Mouse (Mus musculus): ENCODE results near the gene Rnf19b.

GRCm38 (mm10) chr4:129082379-129083115, 24.5 kb downstream of the Rnf19b start:
- TF ChIP-seq CTCF (conservative IDR thresholded peaks at IDR 0.05 in 1 of 2, IDR thresholded peaks at IDR 0.05 in 1 of 2; ENCODE audit: low read depth in 2 of 2, low read length in 2 of 2) = peak; percentile 44 to 92; a peak in 3 of 4 replicates
- no peak for TF ChIP-seq USF2 (conservative IDR thresholded peaks at IDR 0.05; ENCODE audit: low read depth, low read length)
- TF ChIP-seq RAD21 (IDR thresholded peaks at IDR 0.05; ENCODE audit: low read depth, low read length) = peak; percentile 94
- no peak for TF ChIP-seq HCFC1 (IDR thresholded peaks at IDR 0.05; ENCODE audit: low read depth, low read length)

Measured in CH12.LX (cell line).